ENCODE assay signal across 8 mouse cellular contexts in the genomic region with DNA sequence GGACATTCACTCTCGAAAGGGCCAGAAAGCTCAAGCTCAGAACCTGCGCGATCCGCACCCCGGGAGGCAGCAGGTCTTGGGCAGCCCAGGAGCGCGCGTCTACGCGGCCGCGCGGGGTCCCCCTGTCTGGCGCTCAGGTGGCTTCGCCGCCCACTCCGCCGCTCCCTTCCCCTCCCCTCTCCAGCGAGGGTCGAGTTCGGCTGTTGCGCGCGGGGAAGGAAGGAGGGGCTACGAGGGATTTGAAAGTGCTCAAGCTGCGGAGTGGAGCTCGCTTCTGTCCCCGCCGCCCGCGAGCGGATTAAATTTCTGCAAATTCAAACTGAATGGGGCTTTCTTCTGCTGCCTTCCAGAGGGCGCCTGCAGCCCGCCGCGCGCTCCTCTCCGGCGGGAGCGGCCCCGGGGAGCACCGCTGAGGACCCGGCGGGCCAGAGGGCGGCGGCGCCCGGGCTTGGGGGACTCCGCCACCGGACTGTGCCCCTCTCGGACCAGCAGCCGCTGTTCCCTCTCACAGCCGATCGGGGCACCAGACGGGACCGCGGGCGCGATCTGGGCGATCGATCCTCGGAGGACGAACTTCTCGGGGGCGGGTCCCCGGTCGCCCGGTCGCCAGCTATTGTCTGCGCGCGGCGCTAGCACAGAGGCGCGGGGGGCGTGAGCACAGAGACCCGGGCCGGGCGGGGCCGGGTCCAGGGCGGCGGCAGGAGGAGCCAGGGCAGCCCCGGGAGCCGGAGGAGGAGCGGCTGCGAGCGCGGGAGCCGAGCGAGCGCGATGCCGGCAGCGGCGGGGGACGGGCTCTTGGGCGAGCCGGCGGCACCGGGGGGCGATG. TPM values are rescaled to one million over a fixed set of nuclear protein-coding genes. Genes with fewer than 3 reads are reported as not detected.
DNase-seq lines count a peak whose midpoint lies in the region; ATAC-seq and TF ChIP-seq lines count a peak whose summit lies in the region.

A gene (plus strand): TSS at position 326 of the 826 bp plus-strand sequence.

- peaks cover 12% of the 10 kb centered on the region for H3K4me1 ChIP-seq in hindbrain, postnatal 0 days (ENCODE audit: insufficient read depth, low read length)
- peaks cover 45% of the 10 kb centered on the region for H3K4me1 ChIP-seq in midbrain, embryonic 12.5 days
- peaks cover 27% of the 10 kb centered on the region for H3K4me1 ChIP-seq in stomach, embryonic 15.5 days

- peak; percentile 15; the same call in 1 of the 2 replicates for TF ChIP-seq CTCF in gastrocnemius, adult 2 months (IDR thresholded peaks at IDR 0.05)
- TF ChIP-seq CTCF in hindbrain, postnatal 0 days (IDR thresholded peaks at IDR 0.05; ENCODE audit: low read depth), result no peak

- no peaks in the 10 kb centered on the region for H3K9me3 ChIP-seq in hindbrain, postnatal 0 days (ENCODE audit: low read length)
- 0 out of 2 replicates have a peak, but pooled peaks cover 7% of the 10 kb centered on the region for H3K9me3 ChIP-seq in midbrain, embryonic 12.5 days
- no peaks in the 10 kb centered on the region for H3K9me3 ChIP-seq in stomach, embryonic 15.5 days

- peak; percentile 76 for ATAC-seq in hindbrain, postnatal 0 days
- ATAC-seq in midbrain, embryonic 12.5 days (ENCODE audit: low FRiP score, low read depth), result peak; percentile 84
- ATAC-seq in stomach, embryonic 15.5 days (ENCODE audit: insufficient read depth, low FRiP score, low read depth), result peak; percentile 81

- H3K4me3 ChIP-seq in gastrocnemius, adult 2 months, result peak within 1 kb of the TSS; percentile 87
- peak within 1 kb of the TSS; percentile 88 for H3K4me3 ChIP-seq in hindbrain, postnatal 0 days (ENCODE audit: low read length)
- peak within 1 kb of the TSS; percentile 76 for H3K4me3 ChIP-seq in midbrain, embryonic 12.5 days
- H3K4me3 ChIP-seq in stomach, embryonic 15.5 days (replicated peaks), result peak within 1 kb of the TSS; percentile 68

- H3K27me3 ChIP-seq in hindbrain, postnatal 0 days (ENCODE audit: insufficient read depth, low read length), result no peaks in the 10 kb centered on the region
- peaks cover 40% of the 10 kb centered on the region for H3K27me3 ChIP-seq in midbrain, embryonic 12.5 days
- H3K27me3 ChIP-seq in stomach, embryonic 15.5 days (replicated peaks), result no peaks in the 10 kb centered on the region; the same call in 1 of the 2 replicates

- H3K4me2 ChIP-seq in hindbrain, postnatal 0 days (ENCODE audit: low read depth, low read length), result peak within 1 kb of the TSS; percentile 90
- peak within 1 kb of the TSS; percentile 91 for H3K4me2 ChIP-seq in midbrain, embryonic 12.5 days (replicated peaks)
- peak within 1 kb of the TSS; percentile 94 for H3K4me2 ChIP-seq in stomach, embryonic 15.5 days

- H3K9ac ChIP-seq in hindbrain, postnatal 0 days (replicated peaks; ENCODE audit: low read length), result peak within 1 kb of the TSS; percentile 75
- H3K9ac ChIP-seq in midbrain, embryonic 12.5 days (replicated peaks), result peak within 1 kb of the TSS; percentile 88
- H3K9ac ChIP-seq in stomach, embryonic 15.5 days, result peak within 1 kb of the TSS; percentile 81

- H3K36me3 ChIP-seq in hindbrain, postnatal 0 days (ENCODE audit: insufficient read depth, low read length), result no peaks in the 10 kb centered on the region
- H3K36me3 ChIP-seq in midbrain, embryonic 12.5 days, result peaks cover 4% of the 10 kb centered on the region; the same call in 1 of the 2 replicates
- H3K36me3 ChIP-seq in stomach, embryonic 15.5 days, result no peaks in the 10 kb centered on the region; the same call in 1 of the 2 replicates

- under 1% methylated on average over 92 of the region's 101 CpGs for WGBS in hindbrain, postnatal 0 days
- WGBS in midbrain, embryonic 12.5 days, result under 1% methylated on average over 87 of the region's 101 CpGs
- WGBS in stomach, embryonic 15.5 days, result under 1% methylated on average over 89 of the region's 101 CpGs

- intact Hi-C loops in gastrocnemius, adult 2 months (cut with DNase I), result loop anchor here (10.0 kb wide), 1 partner anchor 239 kb away; no protein-coding TSS in a partner anchor
- intact Hi-C loops in left cerebral cortex, postnatal 14 days (cut with DNase I), result loop anchor here (2.0 to 10.0 kb wide), 4 partner anchors 76 to 327 kb away; no protein-coding TSS in a partner anchor

- H3K27ac ChIP-seq in gastrocnemius, adult 2 months, result peak within 1 kb of the TSS; percentile 59
- peak within 1 kb of the TSS; percentile 80 for H3K27ac ChIP-seq in hindbrain, postnatal 0 days
- peak within 1 kb of the TSS; percentile 96 for H3K27ac ChIP-seq in midbrain, embryonic 12.5 days (replicated peaks)
- H3K27ac ChIP-seq in stomach, embryonic 15.5 days, result peak within 1 kb of the TSS; percentile 96

- peak; percentile 73 to 87 for DNase-seq in adrenal gland, adult (ENCODE audit: inconsistent age in 2 of 2, low spot score in 1 of 2)
- DNase-seq in cerebellum, postnatal 36 days, result peak; percentile 28 to 31
- peak; percentile 66 for DNase-seq in gastrocnemius, adult 2 months
- peak; percentile 84 for DNase-seq in hindbrain, postnatal 0 days (ENCODE audit: low spot score)
- DNase-seq in left cerebral cortex, postnatal 14 days (ENCODE audit: low spot score in 2 of 2), result peak; percentile 50 to 69
- DNase-seq in MN1 (ENCODE audit: low spot score), result no peak

RNA-seq across cellular contexts. Expression of the gene that starts here (rescaled TPM):
- under 1 TPM; 0.46 to 0.53 TPM for total RNA-seq in gastrocnemius, adult 2 months (2021)
- total RNA-seq in hindbrain, postnatal 0 days (2014; rRNA removed), result 11.6 and 13.3 TPM in 2 replicates
- polyA plus RNA-seq in hindbrain, postnatal 0 days (2015; fragmentation: Nextera tagmentation; extraction: Ambion mirVana), result 3.6 and 3.9 TPM in 2 replicates
- total RNA-seq in left cerebral cortex, postnatal 14 days (2021), result 10 to 100 TPM; 11.8 to 14.5 TPM
- polyA plus RNA-seq in midbrain, embryonic 12.5 days (2016; fragmentation: Nextera tagmentation; extraction: Ambion mirVana), result 15.0 and 15.7 TPM in 2 replicates
- 6.7 and 7.1 TPM in 2 replicates for polyA plus RNA-seq in stomach, embryonic 15.5 days (2015; fragmentation: Nextera tagmentation; extraction: Ambion mirVana)

Comparison
In these comparisons a context has a peak if more than half of its experiments do, and no peak if none do; other contexts are left out.
1. Peak in DNase-seq, H3K4me3 ChIP-seq and H3K27ac ChIP-seq in gastrocnemius, adult 2 months; RNA of the gene not detected or under 1 TPM.